Mouse (Mus musculus): ENCODE results near the gene Parp16. TPM values are rescaled to one million over a fixed set of nuclear protein-coding genes. Genes with fewer than 3 reads are reported as not detected.

Parp16 gene
- polyA plus RNA-seq (2015; fragmentation: Nextera tagmentation; extraction: Ambion mirVana), result 5.7 TPM in 2 replicates

GRCm38 (mm10) chr9:65195053-65195452, at the start of gene Parp16:
Gene Parp16 (plus strand): TSS chr9:65195353.
- Histone ChIP-seq H3K27me3 (ENCODE audit: control insufficient read depth, insufficient read depth, low read depth, low read length) (no peaks in the 10 kb centered on the region), H3K9ac (ENCODE audit: low read length) (peak within 1 kb of the TSS; percentile 47), H3K4me3 (ENCODE audit: low read length) (no peak within 1 kb of the TSS), H3K4me1 (replicated peaks; ENCODE audit: control insufficient read depth, insufficient read depth, low read length) (peaks cover 30% of the 10 kb centered on the region), H3K27ac (ENCODE audit: low read length) (peak within 1 kb of the TSS; percentile 96), H3K36me3 (ENCODE audit: control insufficient read depth, insufficient read depth, low read length) (no peaks in the 10 kb centered on the region), H3K9me3 (ENCODE audit: control insufficient read depth, low read length) (no peaks in the 10 kb centered on the region), H3K4me2 (ENCODE audit: low read depth, low read length) (peak within 1 kb of the TSS; percentile 9; the same call in 1 of the 2 replicates)
- 61% methylated on average over 4 of the region's 4 CpGs for WGBS
- ATAC-seq (ENCODE audit: low read depth), result no peak

GRCm38 (mm10) chr9:65146001-65146400, 49.2 kb upstream of the Parp16 start:
- 83% methylated on average over 5 of the region's 5 CpGs for WGBS
- H3K4me1 ChIP-seq (replicated peaks; ENCODE audit: control insufficient read depth, insufficient read depth, low read length), result peaks cover 6% of the 10 kb centered on the region
- no peak for ATAC-seq (ENCODE audit: low read depth)

GRCm38 (mm10) chr9:65148507-65148906, 46.6 kb upstream of the Parp16 start:
- ATAC-seq (ENCODE audit: low read depth), result no peak

More at GRCm38 (mm10) chr9:65146001-65146400, 49.2 kb upstream of the Parp16 start:
- Histone ChIP-seq H3K27ac (ENCODE audit: low read length) (no peak overlapping the region), H3K9ac (ENCODE audit: low read length) (no peak overlapping the region), H3K9me3 (ENCODE audit: control insufficient read depth, low read length) (no peaks in the 10 kb centered on the region), H3K4me3 (ENCODE audit: low read length) (no peak overlapping the region), H3K4me2 (ENCODE audit: low read depth, low read length) (no peak overlapping the region), H3K27me3 (ENCODE audit: control insufficient read depth, insufficient read depth, low read depth, low read length) (peaks cover 3% of the 10 kb centered on the region), H3K36me3 (ENCODE audit: control insufficient read depth, insufficient read depth, low read length) (no peaks in the 10 kb centered on the region)

GRCm38 (mm10) chr9:65152711-65153330, 42.3 kb upstream of the Parp16 start:
- Histone ChIP-seq H3K27ac (ENCODE audit: low read length) (no peak overlapping the region), H3K9me3 (ENCODE audit: control insufficient read depth, low read length) (no peaks in the 10 kb centered on the region), H3K4me3 (ENCODE audit: low read length) (no peak overlapping the region), H3K4me2 (ENCODE audit: low read depth, low read length) (no peak overlapping the region), H3K36me3 (ENCODE audit: control insufficient read depth, insufficient read depth, low read length) (no peaks in the 10 kb centered on the region), H3K4me1 (replicated peaks; ENCODE audit: control insufficient read depth, insufficient read depth, low read length) (peaks cover 5% of the 10 kb centered on the region; the same call in 1 of the 2 replicates), H3K27me3 (ENCODE audit: control insufficient read depth, insufficient read depth, low read depth, low read length) (no peaks in the 10 kb centered on the region), H3K9ac (ENCODE audit: low read length) (peak overlapping the region; percentile 26; the same call in 1 of the 2 replicates)
- WGBS, result 68% methylated on average over 6 of the region's 6 CpGs
- no peak for ATAC-seq (ENCODE audit: low read depth)

More at GRCm38 (mm10) chr9:65148507-65148906, 46.6 kb upstream of the Parp16 start:
- Histone ChIP-seq H3K4me1 (replicated peaks; ENCODE audit: control insufficient read depth, insufficient read depth, low read length) (no peaks in the 10 kb centered on the region; the same call in 1 of the 2 replicates), H3K27ac (ENCODE audit: low read length) (no peak overlapping the region), H3K9ac (ENCODE audit: low read length) (no peak overlapping the region), H3K36me3 (ENCODE audit: control insufficient read depth, insufficient read depth, low read length) (no peaks in the 10 kb centered on the region), H3K4me3 (ENCODE audit: low read length) (no peak overlapping the region), H3K4me2 (ENCODE audit: low read depth, low read length) (no peak overlapping the region), H3K9me3 (ENCODE audit: control insufficient read depth, low read length) (no peaks in the 10 kb centered on the region), H3K27me3 (ENCODE audit: control insufficient read depth, insufficient read depth, low read depth, low read length) (no peaks in the 10 kb centered on the region; the same call in 1 of the 2 replicates)
- 87% methylated on average over 7 of the region's 7 CpGs for WGBS

GRCm38 (mm10) chr9:65153331-65153711, 41.8 kb upstream of the Parp16 start:
- Histone ChIP-seq H3K27me3 (ENCODE audit: control insufficient read depth, insufficient read depth, low read depth, low read length) (no peaks in the 10 kb centered on the region), H3K4me2 (ENCODE audit: low read depth, low read length) (no peak overlapping the region), H3K27ac (ENCODE audit: low read length) (no peak overlapping the region), H3K9me3 (ENCODE audit: control insufficient read depth, low read length) (no peaks in the 10 kb centered on the region), H3K4me3 (ENCODE audit: low read length) (no peak overlapping the region), H3K9ac (ENCODE audit: low read length) (peak overlapping the region; percentile 26; the same call in 1 of the 2 replicates), H3K36me3 (ENCODE audit: control insufficient read depth, insufficient read depth, low read length) (no peaks in the 10 kb centered on the region), H3K4me1 (replicated peaks; ENCODE audit: control insufficient read depth, insufficient read depth, low read length) (peaks cover 5% of the 10 kb centered on the region; the same call in 1 of the 2 replicates)
- 23% methylated on average over 5 of the region's 5 CpGs for WGBS
- 0 out of 2 replicates have a peak, but pooled peaks have one; percentile 26 for ATAC-seq (ENCODE audit: low read depth)

- no peak overlapping the region for H3K27ac ChIP-seq (ENCODE audit: low read length)
Measured at GRCm38 (mm10) chr9:65154692-65155455, 40.3 kb upstream of the Parp16 start.

GRCm38 (mm10) chr9:65156604-65157003, 38.5 kb upstream of the Parp16 start:
- no peak overlapping the region for H3K27ac ChIP-seq (ENCODE audit: low read length)
- no peak overlapping the region for H3K9ac ChIP-seq (ENCODE audit: low read length)
- H3K4me1 ChIP-seq (replicated peaks; ENCODE audit: control insufficient read depth, insufficient read depth, low read length), result peaks cover 5% of the 10 kb centered on the region; the same call in 1 of the 2 replicates
- peaks cover 9% of the 10 kb centered on the region for H3K27me3 ChIP-seq (ENCODE audit: control insufficient read depth, insufficient read depth, low read depth, low read length)
- H3K36me3 ChIP-seq (ENCODE audit: control insufficient read depth, insufficient read depth, low read length), result no peaks in the 10 kb centered on the region
- H3K4me2 ChIP-seq (ENCODE audit: low read depth, low read length), result no peak overlapping the region
- 8% methylated on average over 8 of the region's 8 CpGs for WGBS
- H3K9me3 ChIP-seq (ENCODE audit: control insufficient read depth, low read length), result no peaks in the 10 kb centered on the region
- no peak for ATAC-seq (ENCODE audit: low read depth)
- no peak overlapping the region for H3K4me3 ChIP-seq (ENCODE audit: low read length)

More at GRCm38 (mm10) chr9:65154692-65155455, 40.3 kb upstream of the Parp16 start:
- Histone ChIP-seq H3K4me2 (ENCODE audit: low read depth, low read length) (no peak overlapping the region), H3K4me3 (ENCODE audit: low read length) (no peak overlapping the region), H3K36me3 (ENCODE audit: control insufficient read depth, insufficient read depth, low read length) (no peaks in the 10 kb centered on the region), H3K27me3 (ENCODE audit: control insufficient read depth, insufficient read depth, low read depth, low read length) (no peaks in the 10 kb centered on the region), H3K4me1 (replicated peaks; ENCODE audit: control insufficient read depth, insufficient read depth, low read length) (peaks cover 5% of the 10 kb centered on the region; the same call in 1 of the 2 replicates), H3K9ac (ENCODE audit: low read length) (no peak overlapping the region), H3K9me3 (ENCODE audit: control insufficient read depth, low read length) (no peaks in the 10 kb centered on the region)
- WGBS, result 47% methylated on average over 9 of the region's 9 CpGs
- peak; percentile 49; the same call in 1 of the 2 replicates for ATAC-seq (ENCODE audit: low read depth)

GRCm38 (mm10) chr9:65157631-65158030, 37.5 kb upstream of the Parp16 start:
- 63% methylated on average over 6 of the region's 6 CpGs for WGBS
- no peak overlapping the region for H3K9ac ChIP-seq (ENCODE audit: low read length)
- H3K27me3 ChIP-seq (ENCODE audit: control insufficient read depth, insufficient read depth, low read depth, low read length), result peaks cover 19% of the 10 kb centered on the region
- H3K4me2 ChIP-seq (ENCODE audit: low read depth, low read length), result no peak overlapping the region
- H3K4me3 ChIP-seq (ENCODE audit: low read length), result no peak overlapping the region
- no peak for ATAC-seq (ENCODE audit: low read depth)
- no peak overlapping the region for H3K27ac ChIP-seq (ENCODE audit: low read length)
- H3K36me3 ChIP-seq (ENCODE audit: control insufficient read depth, insufficient read depth, low read length), result no peaks in the 10 kb centered on the region
- no peaks in the 10 kb centered on the region for H3K9me3 ChIP-seq (ENCODE audit: control insufficient read depth, low read length)
- H3K4me1 ChIP-seq (replicated peaks; ENCODE audit: control insufficient read depth, insufficient read depth, low read length), result peaks cover 6% of the 10 kb centered on the region; the same call in 1 of the 2 replicates

GRCm38 (mm10) chr9:65161188-65161587, 34.0 kb upstream of the Parp16 start:
- Histone ChIP-seq H3K27ac (ENCODE audit: low read length) (no peak overlapping the region), H3K27me3 (ENCODE audit: control insufficient read depth, insufficient read depth, low read depth, low read length) (peaks cover 35% of the 10 kb centered on the region), H3K4me2 (ENCODE audit: low read depth, low read length) (no peak overlapping the region), H3K4me1 (replicated peaks; ENCODE audit: control insufficient read depth, insufficient read depth, low read length) (peaks cover 10% of the 10 kb centered on the region), H3K9me3 (ENCODE audit: control insufficient read depth, low read length) (no peaks in the 10 kb centered on the region), H3K9ac (ENCODE audit: low read length) (no peak overlapping the region), H3K36me3 (ENCODE audit: control insufficient read depth, insufficient read depth, low read length) (no peaks in the 10 kb centered on the region), H3K4me3 (ENCODE audit: low read length) (no peak overlapping the region)
- whole genome bisulfite sequencing, result 64% methylated on average over 4 of the region's 4 CpGs
- no peak for ATAC-seq (ENCODE audit: low read depth)

Data from lung, embryonic 16.5 days (tissue).